16 mouse cellular contexts compared by ENCODE assay signal in genomic region chr8:120594571-120594970, GRCm38 (mm10). TPM values are rescaled to one million over a fixed set of nuclear protein-coding genes. Genes with fewer than 3 reads are reported as not detected.
A peak's percentile ranks its signal among the peaks of the same experiment; 100 is the strongest.
DNase-seq lines count a peak whose midpoint lies in the region; ATAC-seq and TF ChIP-seq lines count a peak whose summit lies in the region.
"Had no signal": no experiment of that assay in that cellular context is flagged by ENCODE, and none has a peak within 500 bp of the region (broad histone marks: within the 10 kb centered on the region; RNA-seq: fewer than 3 reads in every experiment).

No protein-coding gene starts in this region.

- peak; percentile 62 for TF ChIP-seq CTCF in hindbrain, postnatal 0 days (IDR thresholded peaks at IDR 0.05; ENCODE audit: low read depth)
- TF ChIP-seq CTCF in thymus, adult 2 months (IDR thresholded peaks at IDR 0.05; ENCODE audit: borderline replicate concordance, control insufficient read depth, extremely low read depth, insufficient read depth, low read length, poor library complexity), result peak; percentile 75; the same call in 1 of the 2 replicates
- TF ChIP-seq CTCF in bone marrow macrophage, adult 2 months (IDR thresholded peaks at IDR 0.05; ENCODE audit: low read depth, low read length), result peak; percentile 56

- ATAC-seq in hindbrain, postnatal 0 days, result no peak
- no peak for ATAC-seq in hindbrain, embryonic 12.5 days (ENCODE audit: low FRiP score)
- ATAC-seq: midbrain, embryonic 15.5 days had no signal

- H3K9me3 ChIP-seq in hindbrain, postnatal 0 days (ENCODE audit: low read length), result no peaks in the 10 kb centered on the region
- H3K9me3 ChIP-seq in hindbrain, embryonic 12.5 days (replicated peaks), result no peaks in the 10 kb centered on the region
- H3K9me3 ChIP-seq: embryonic facial prominence, embryonic 15.5 days; midbrain, embryonic 15.5 days had no signal

- H3K36me3 ChIP-seq in hindbrain, postnatal 0 days (ENCODE audit: insufficient read depth, low read length), result no peaks in the 10 kb centered on the region
- no peaks in the 10 kb centered on the region for H3K36me3 ChIP-seq in hindbrain, embryonic 12.5 days
- H3K36me3 ChIP-seq in thymus, adult 2 months (ENCODE audit: control insufficient read depth, insufficient read depth, low read length), result no peaks in the 10 kb centered on the region
- H3K36me3 ChIP-seq: embryonic facial prominence, embryonic 15.5 days; midbrain, embryonic 15.5 days had no signal

- WGBS in hindbrain, postnatal 0 days, result 93% methylated on average over 5 of the region's 5 CpGs
- 92% methylated on average over 5 of the region's 5 CpGs for WGBS in hindbrain, embryonic 12.5 days
- 92% methylated on average over 5 of the region's 5 CpGs for WGBS in thymus, adult 2 months

- H3K27me3 ChIP-seq in hindbrain, postnatal 0 days (ENCODE audit: insufficient read depth, low read length), result no peaks in the 10 kb centered on the region
- peaks cover 5% of the 10 kb centered on the region; the same call in 1 of the 2 replicates for H3K27me3 ChIP-seq in hindbrain, embryonic 12.5 days
- H3K27me3 ChIP-seq in thymus, adult 2 months (ENCODE audit: control insufficient read depth, insufficient read depth, low read length), result no peaks in the 10 kb centered on the region
- H3K27me3 ChIP-seq: embryonic facial prominence, embryonic 15.5 days; midbrain, embryonic 15.5 days had no signal

- H3K4me1 ChIP-seq in hindbrain, postnatal 0 days (ENCODE audit: insufficient read depth, low read length), result peaks cover 4% of the 10 kb centered on the region; the same call in 1 of the 2 replicates
- peaks cover 20% of the 10 kb centered on the region for H3K4me1 ChIP-seq in hindbrain, embryonic 12.5 days
- no peaks in the 10 kb centered on the region for H3K4me1 ChIP-seq in thymus, adult 2 months (replicated peaks; ENCODE audit: control insufficient read depth, insufficient read depth, low read length)
- H3K4me1 ChIP-seq in bone marrow macrophage, adult 2 months (ENCODE audit: control insufficient read depth, insufficient read depth, low read length), result peaks cover 2% of the 10 kb centered on the region; the same call in 1 of the 2 replicates

- no peak overlapping the region for H3K9ac ChIP-seq in hindbrain, postnatal 0 days (replicated peaks; ENCODE audit: low read length)
- no peak overlapping the region for H3K9ac ChIP-seq in hindbrain, embryonic 12.5 days
- H3K9ac ChIP-seq: embryonic facial prominence, embryonic 15.5 days; midbrain, embryonic 15.5 days had no signal

- TF ChIP-seq POLR2A in thymus, adult 2 months (IDR thresholded peaks at IDR 0.05; ENCODE audit: control insufficient read depth, extremely low read depth, insufficient read depth, low read length, poor library complexity), result no peak
- TF ChIP-seq POLR2A in bone marrow macrophage, adult 2 months (IDR thresholded peaks at IDR 0.05; ENCODE audit: borderline replicate concordance, low read depth, low read length), result no peak

- H3K4me3 ChIP-seq in hindbrain, postnatal 0 days (ENCODE audit: low read length), result no peak overlapping the region
- H3K4me3 ChIP-seq in hindbrain, embryonic 12.5 days, result no peak overlapping the region
- H3K4me3 ChIP-seq in thymus, adult 2 months (ENCODE audit: control insufficient read depth, insufficient read depth, low read length), result no peak overlapping the region
- no peak overlapping the region for H3K4me3 ChIP-seq in bone marrow macrophage, adult 2 months (ENCODE audit: insufficient read depth, low read length)
- H3K4me3 ChIP-seq: embryonic facial prominence, embryonic 15.5 days; midbrain, embryonic 15.5 days had no signal

- no peak for DNase-seq in hindbrain, postnatal 0 days (ENCODE audit: low spot score)
- no peak for DNase-seq in thymus, adult 2 months
- DNase-seq in thymus, postnatal 25 days, result no peak
- DNase-seq in urinary bladder, adult 18-20 months (ENCODE audit: low spot score in 2 of 2), result no peak
- no peak for DNase-seq in frontal cortex, postnatal 14 days (ENCODE audit: low spot score in 2 of 2)
- DNase-seq in layer of hippocampus, postnatal 25 days (ENCODE audit: extremely low spot score in 1 of 2, low spot score in 1 of 2), result no peak
- DNase-seq: adrenal gland, postnatal 10 days; cerebellum, postnatal 10 days; heart, postnatal 10 days; kidney, adult 18-20 months; lung, adult 18-20 months had no signal

- no peak overlapping the region for H3K4me2 ChIP-seq in hindbrain, postnatal 0 days (ENCODE audit: low read depth, low read length)
- H3K4me2 ChIP-seq in hindbrain, embryonic 12.5 days (replicated peaks), result no peak overlapping the region
- H3K4me2 ChIP-seq: embryonic facial prominence, embryonic 15.5 days; midbrain, embryonic 15.5 days had no signal

- no peak overlapping the region for H3K27ac ChIP-seq in hindbrain, postnatal 0 days
- H3K27ac ChIP-seq in hindbrain, embryonic 12.5 days, result no peak overlapping the region
- H3K27ac ChIP-seq in thymus, adult 2 months (ENCODE audit: control insufficient read depth, insufficient read depth, low read length), result no peak overlapping the region
- H3K27ac ChIP-seq in bone marrow macrophage, adult 2 months (ENCODE audit: insufficient read depth, low read depth, low read length), result no peak overlapping the region
- H3K27ac ChIP-seq: embryonic facial prominence, embryonic 15.5 days; midbrain, embryonic 15.5 days had no signal

RNA-seq across cellular contexts. Expression of gene Gins2, which starts 5.5 kb away (rescaled TPM):
- total RNA-seq in hindbrain, postnatal 0 days (2014; rRNA removed), result 2.8 and 12.3 TPM in 2 replicates
- polyA plus RNA-seq in hindbrain, postnatal 0 days (2015; fragmentation: Nextera tagmentation; extraction: Ambion mirVana), result 17.2 and 20.6 TPM in 2 replicates
- polyA plus RNA-seq in hindbrain, embryonic 12.5 days (2016; fragmentation: Nextera tagmentation; extraction: Ambion mirVana), result 49.6 and 65.3 TPM in 2 replicates
- polyA plus RNA-seq in thymus, adult 2 months (2012; rRNA removed), result 48.3 and 69.1 TPM in 2 replicates
- polyA plus RNA-seq in bone marrow macrophage, adult 2 months (2012; ENCODE audit: insufficient read depth, insufficient read length, missing spikeins), result 16.7 and 23.1 TPM in 2 replicates
- 1 to 10 TPM; 2.9 to 4.6 TPM for total RNA-seq in layer of hippocampus, postnatal 25 days (2021)

RNA-seq across cellular contexts. Expression of gene 1190005I06Rik, which starts 52.9 kb away (rescaled TPM):
- total RNA-seq in hindbrain, postnatal 0 days (2014; rRNA removed), result 12.3 and 26.5 TPM in 2 replicates
- 17.3 and 20.6 TPM in 2 replicates for polyA plus RNA-seq in hindbrain, postnatal 0 days (2015; fragmentation: Nextera tagmentation; extraction: Ambion mirVana)
- 6.9 and 7.2 TPM in 2 replicates for polyA plus RNA-seq in hindbrain, embryonic 12.5 days (2016; fragmentation: Nextera tagmentation; extraction: Ambion mirVana)
- 5.6 and 6.1 TPM in 2 replicates for polyA plus RNA-seq in thymus, adult 2 months (2012; rRNA removed)
- polyA plus RNA-seq in bone marrow macrophage, adult 2 months (2012; ENCODE audit: insufficient read depth, insufficient read length, missing spikeins), result 1.1 and 1.6 TPM in 2 replicates
- total RNA-seq in layer of hippocampus, postnatal 25 days (2021), result 10 to 100 TPM; 15.2 to 15.9 TPM
- total RNA-seq: neutrophil, adult 5-6 weeks had no signal
